Mouse (Mus musculus): Measurements from ENCODE around the gene Ercc2. TPM values are rescaled to one million over a fixed set of nuclear protein-coding genes. Genes with fewer than 3 reads are reported as not detected.
A peak's percentile ranks its signal among the peaks of the same experiment; 100 is the strongest.

Ercc2 gene
- polyA plus RNA-seq, 1 experiment from 2014 or later, result 12.4 TPM

GRCm38 (mm10) chr7:19342481-19343027, 39.3 kb upstream of the Ercc2 start:
- Histone ChIP-seq H3K27ac (ENCODE audit: low read depth, low read length) (no peak overlapping the region), H3K4me1 (ENCODE audit: control insufficient read depth, insufficient read depth, low read length) (peaks cover 16% of the 10 kb centered on the region), H3K9me3 (ENCODE audit: control insufficient read depth, low read length) (no peaks in the 10 kb centered on the region), H3K27me3 (ENCODE audit: control insufficient read depth, insufficient read depth, low read length) (peaks cover 8% of the 10 kb centered on the region), H3K36me3 (ENCODE audit: control insufficient read depth, insufficient read depth, low read length) (no peaks in the 10 kb centered on the region), H3K4me2 (ENCODE audit: low read depth) (peak overlapping the region; percentile 72), H3K9ac (ENCODE audit: low read length) (no peak overlapping the region), H3K4me3 (ENCODE audit: low read depth, low read length) (peak overlapping the region; percentile 40)
- ATAC-seq (ENCODE audit: insufficient read depth, low FRiP score, low TSS enrichment) (no peak), DNase-seq (ENCODE audit: low spot score) (peak; percentile 90)
- under 1% methylated on average over 27 of the region's 27 CpGs for WGBS

GRCm38 (mm10) chr7:19343210-19343808, 38.5 kb upstream of the Ercc2 start:
- Histone ChIP-seq H3K27ac (ENCODE audit: low read depth, low read length) (no peak overlapping the region), H3K4me3 (ENCODE audit: low read depth, low read length) (no peak overlapping the region), H3K36me3 (ENCODE audit: control insufficient read depth, insufficient read depth, low read length) (no peaks in the 10 kb centered on the region), H3K4me1 (ENCODE audit: control insufficient read depth, insufficient read depth, low read length) (peaks cover 16% of the 10 kb centered on the region), H3K9me3 (ENCODE audit: control insufficient read depth, low read length) (no peaks in the 10 kb centered on the region), H3K4me2 (ENCODE audit: low read depth) (peak overlapping the region; percentile 72; the same call in 1 of the 2 replicates), H3K27me3 (ENCODE audit: control insufficient read depth, insufficient read depth, low read length) (peaks cover 8% of the 10 kb centered on the region), H3K9ac (ENCODE audit: low read length) (no peak overlapping the region)
- no peak for ATAC-seq (ENCODE audit: insufficient read depth, low FRiP score, low TSS enrichment)
- 3% methylated on average over 11 of the region's 11 CpGs for WGBS
- DNase-seq (ENCODE audit: low spot score), result peak; percentile 82

GRCm38 (mm10) chr7:19344237-19344847, 37.5 kb upstream of the Ercc2 start, which contains the start of gene Ercc1:
Gene Ercc1 (plus strand): TSS chr7:19344778.
- Histone ChIP-seq H3K4me3 (ENCODE audit: low read depth, low read length) (peak within 1 kb of the TSS; percentile 47), H3K9me3 (ENCODE audit: control insufficient read depth, low read length) (no peaks in the 10 kb centered on the region), H3K27ac (ENCODE audit: low read depth, low read length) (0 out of 2 replicates have a peak within 1 kb of the TSS, but pooled peaks have one; percentile 1), H3K36me3 (ENCODE audit: control insufficient read depth, insufficient read depth, low read length) (peaks cover 4% of the 10 kb centered on the region; the same call in 1 of the 2 replicates), H3K27me3 (ENCODE audit: control insufficient read depth, insufficient read depth, low read length) (peaks cover 8% of the 10 kb centered on the region), H3K9ac (ENCODE audit: low read length) (peak within 1 kb of the TSS; percentile 60), H3K4me2 (ENCODE audit: low read depth) (peak within 1 kb of the TSS; percentile 50), H3K4me1 (ENCODE audit: control insufficient read depth, insufficient read depth, low read length) (peaks cover 16% of the 10 kb centered on the region)
- no peak for DNase-seq (ENCODE audit: low spot score)
- no peak for ATAC-seq (ENCODE audit: insufficient read depth, low FRiP score, low TSS enrichment)
- WGBS, result 30% methylated on average over 12 of the region's 12 CpGs

- Histone ChIP-seq H3K4me2 (ENCODE audit: low read depth) (peak overlapping the region; percentile 50), H3K36me3 (ENCODE audit: control insufficient read depth, insufficient read depth, low read length) (peaks cover 6% of the 10 kb centered on the region; the same call in 1 of the 2 replicates), H3K27ac (ENCODE audit: low read depth, low read length) (0 out of 2 replicates have a peak overlapping the region, but pooled peaks have one; percentile 1), H3K4me1 (ENCODE audit: control insufficient read depth, insufficient read depth, low read length) (peaks cover 16% of the 10 kb centered on the region), H3K4me3 (ENCODE audit: low read depth, low read length) (peak overlapping the region; percentile 47), H3K9me3 (ENCODE audit: control insufficient read depth, low read length) (no peaks in the 10 kb centered on the region), H3K27me3 (ENCODE audit: control insufficient read depth, insufficient read depth, low read length) (peaks cover 8% of the 10 kb centered on the region), H3K9ac (ENCODE audit: low read length) (peak overlapping the region; percentile 60)
- peak; percentile 95 for DNase-seq (ENCODE audit: low spot score)
- WGBS, result under 1% methylated on average over 31 of the region's 31 CpGs
- ATAC-seq (ENCODE audit: insufficient read depth, low FRiP score, low TSS enrichment), result peak; percentile 89
Observed at GRCm38 (mm10) chr7:19344938-19345471, 36.8 kb upstream of the Ercc2 start.

GRCm38 (mm10) chr7:19349188-19349915, 32.5 kb upstream of the Ercc2 start:
- DNase-seq (ENCODE audit: low spot score), result no peak
- no peaks in the 10 kb centered on the region for H3K9me3 ChIP-seq (ENCODE audit: control insufficient read depth, low read length)
- ATAC-seq (ENCODE audit: insufficient read depth, low FRiP score, low TSS enrichment), result no peak
- H3K4me1 ChIP-seq (ENCODE audit: control insufficient read depth, insufficient read depth, low read length), result peaks cover 8% of the 10 kb centered on the region
- H3K27me3 ChIP-seq (ENCODE audit: control insufficient read depth, insufficient read depth, low read length), result no peaks in the 10 kb centered on the region
- 90% methylated on average over 13 of the region's 13 CpGs for WGBS
- H3K4me2 ChIP-seq (ENCODE audit: low read depth), result no peak overlapping the region
- H3K27ac ChIP-seq (ENCODE audit: low read depth, low read length), result no peak overlapping the region
- no peak overlapping the region for H3K9ac ChIP-seq (ENCODE audit: low read length)
- peaks cover 21% of the 10 kb centered on the region for H3K36me3 ChIP-seq (ENCODE audit: control insufficient read depth, insufficient read depth, low read length)
- H3K4me3 ChIP-seq (ENCODE audit: low read depth, low read length), result no peak overlapping the region

GRCm38 (mm10) chr7:19350221-19350620, 31.6 kb upstream of the Ercc2 start:
- no peak overlapping the region for H3K4me2 ChIP-seq (ENCODE audit: low read depth)
- no peaks in the 10 kb centered on the region for H3K9me3 ChIP-seq (ENCODE audit: control insufficient read depth, low read length)
- H3K36me3 ChIP-seq (ENCODE audit: control insufficient read depth, insufficient read depth, low read length), result peaks cover 27% of the 10 kb centered on the region
- H3K9ac ChIP-seq (ENCODE audit: low read length), result no peak overlapping the region
- DNase-seq (ENCODE audit: low spot score) (no peak), ATAC-seq (ENCODE audit: insufficient read depth, low FRiP score, low TSS enrichment) (no peak)
- WGBS, result 92% methylated on average over 8 of the region's 8 CpGs
- no peaks in the 10 kb centered on the region for H3K27me3 ChIP-seq (ENCODE audit: control insufficient read depth, insufficient read depth, low read length)
- no peak overlapping the region for H3K4me3 ChIP-seq (ENCODE audit: low read depth, low read length)
- no peak overlapping the region for H3K27ac ChIP-seq (ENCODE audit: low read depth, low read length)
- peaks cover 6% of the 10 kb centered on the region for H3K4me1 ChIP-seq (ENCODE audit: control insufficient read depth, insufficient read depth, low read length)

- Histone ChIP-seq H3K9me3 (ENCODE audit: control insufficient read depth, low read length) (no peaks in the 10 kb centered on the region), H3K27ac (ENCODE audit: low read depth, low read length) (no peak overlapping the region)
Observed at GRCm38 (mm10) chr7:19354991-19355390, 26.8 kb upstream of the Ercc2 start.

GRCm38 (mm10) chr7:19356311-19356710, 25.5 kb upstream of the Ercc2 start:
- Histone ChIP-seq H3K36me3 (ENCODE audit: control insufficient read depth, insufficient read depth, low read length) (peaks cover 14% of the 10 kb centered on the region), H3K9ac (ENCODE audit: low read length) (no peak overlapping the region), H3K4me1 (ENCODE audit: control insufficient read depth, insufficient read depth, low read length) (no peaks in the 10 kb centered on the region; the same call in 1 of the 2 replicates), H3K4me2 (ENCODE audit: low read depth) (no peak overlapping the region), H3K27ac (ENCODE audit: low read depth, low read length) (no peak overlapping the region), H3K4me3 (ENCODE audit: low read depth, low read length) (no peak overlapping the region), H3K9me3 (ENCODE audit: control insufficient read depth, low read length) (no peaks in the 10 kb centered on the region), H3K27me3 (ENCODE audit: control insufficient read depth, insufficient read depth, low read length) (no peaks in the 10 kb centered on the region)
- ATAC-seq (ENCODE audit: insufficient read depth, low FRiP score, low TSS enrichment) (no peak), DNase-seq (ENCODE audit: low spot score) (no peak)
- 58% methylated on average over 10 of the region's 10 CpGs for WGBS

More at GRCm38 (mm10) chr7:19354991-19355390, 26.8 kb upstream of the Ercc2 start:
- no peaks in the 10 kb centered on the region for H3K27me3 ChIP-seq (ENCODE audit: control insufficient read depth, insufficient read depth, low read length)
- ATAC-seq (ENCODE audit: insufficient read depth, low FRiP score, low TSS enrichment) (no peak), DNase-seq (ENCODE audit: low spot score) (no peak)
- H3K4me3 ChIP-seq (ENCODE audit: low read depth, low read length), result no peak overlapping the region
- H3K4me2 ChIP-seq (ENCODE audit: low read depth), result no peak overlapping the region
- peaks cover 22% of the 10 kb centered on the region for H3K36me3 ChIP-seq (ENCODE audit: control insufficient read depth, insufficient read depth, low read length)
- H3K4me1 ChIP-seq (ENCODE audit: control insufficient read depth, insufficient read depth, low read length), result no peaks in the 10 kb centered on the region; the same call in 1 of the 2 replicates
- H3K9ac ChIP-seq (ENCODE audit: low read length), result no peak overlapping the region
- WGBS, result 90% methylated on average over 5 of the region's 5 CpGs

All from neural tube, embryonic 11.5 days (tissue).